Mouse (Mus musculus) heart, adult 9 months (tissue): ENCODE results near the gene Fbxo27.
A peak's percentile ranks its signal among the peaks of the same experiment; 100 is the strongest.

ENCODE experiments used
- DNase-seq, 2 experiments: peaks; one replicate each; pipeline ENCODE4 v3.0.0; 2022; ENCODE audit warnings: low spot score in 2 of 2

Fbxo27 gene

DNA sequence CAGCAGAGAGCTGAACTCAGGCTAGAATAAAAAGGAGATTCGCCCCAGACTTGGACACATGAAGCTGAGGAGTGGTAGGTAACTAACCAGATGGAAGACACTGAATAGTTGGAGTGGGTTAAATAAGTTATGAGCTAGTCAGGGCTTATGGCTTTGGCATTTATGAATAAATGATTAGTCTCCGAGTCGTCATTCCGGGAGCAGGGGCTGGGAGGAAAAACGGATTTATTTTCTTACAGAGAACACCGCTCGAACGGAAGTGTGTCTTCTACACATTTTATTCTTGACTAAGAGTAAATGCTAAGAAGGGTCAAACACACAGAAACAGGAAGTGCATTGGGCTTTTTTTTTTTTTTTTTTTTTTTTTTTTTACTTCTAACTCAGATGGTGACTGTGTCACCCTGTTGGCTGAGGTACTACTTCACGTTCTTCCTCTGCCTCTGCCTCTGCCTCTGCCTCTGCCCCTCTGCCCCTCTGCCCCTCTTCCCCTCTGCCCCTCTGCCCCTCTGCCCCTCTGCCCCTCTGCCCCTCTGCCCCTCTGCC is 10.0 kb downstream of the Fbxo27 start:
- DNase-seq, result no peak

DNA sequence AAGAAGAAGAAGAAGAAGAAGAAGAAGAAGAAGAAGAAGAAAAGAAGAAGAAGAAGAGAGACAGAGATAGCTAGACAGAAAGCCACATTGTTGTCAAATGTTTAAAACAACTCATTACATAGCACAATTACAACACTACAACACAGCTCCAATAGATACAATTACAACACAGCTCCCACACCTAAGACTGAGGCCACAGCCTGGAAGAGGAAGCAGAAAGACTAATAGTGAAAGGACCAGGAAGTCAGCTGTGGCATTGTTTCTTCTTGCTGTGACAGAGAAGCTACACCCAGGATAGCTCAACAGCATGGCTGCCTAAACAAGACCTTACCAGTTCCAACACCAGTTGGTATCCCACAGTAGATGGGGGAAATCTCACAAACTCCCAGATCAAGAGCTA is 16.8 kb downstream of the Fbxo27 start:
- no peak for DNase-seq

DNA sequence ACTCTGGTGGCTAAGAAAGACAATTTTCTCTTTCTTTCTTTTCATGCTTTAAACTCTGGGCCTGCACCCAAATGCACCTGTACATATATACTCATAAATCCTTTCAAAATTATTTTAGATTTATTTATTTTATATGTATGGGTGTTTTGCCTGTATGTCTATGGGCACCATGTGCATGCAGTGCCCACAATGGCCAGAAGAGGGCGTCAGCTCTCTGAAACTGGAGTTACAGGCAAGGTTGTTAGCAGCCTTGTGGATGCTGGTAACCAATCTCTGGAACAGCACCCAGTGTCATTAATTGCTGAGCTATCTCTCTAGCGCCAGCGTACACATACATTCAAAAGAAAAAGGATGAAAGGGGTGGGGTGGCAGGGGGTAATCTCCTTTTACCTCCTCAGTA is 18.3 kb downstream of the Fbxo27 start:
- no peak for DNase-seq

DNA sequence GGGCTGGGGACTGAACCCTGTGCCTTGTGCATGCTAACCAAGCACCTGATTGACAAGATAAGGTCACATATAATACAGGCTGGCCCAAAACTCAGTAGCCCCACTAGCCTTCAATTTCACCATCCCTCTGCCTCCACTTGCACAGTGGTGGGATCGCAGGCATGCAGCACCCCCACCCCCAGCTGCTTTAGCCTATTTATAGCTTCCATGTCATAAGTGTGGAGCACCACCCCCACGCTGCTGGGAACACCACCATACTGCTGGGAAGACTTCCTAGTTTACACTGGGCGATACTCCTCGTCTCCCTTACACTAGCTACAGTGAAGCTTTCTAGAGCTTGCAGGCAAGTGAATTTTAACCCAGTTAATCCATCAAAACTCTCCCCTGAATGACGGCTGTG is 22.0 kb downstream of the Fbxo27 start:
- DNase-seq, result no peak

DNA sequence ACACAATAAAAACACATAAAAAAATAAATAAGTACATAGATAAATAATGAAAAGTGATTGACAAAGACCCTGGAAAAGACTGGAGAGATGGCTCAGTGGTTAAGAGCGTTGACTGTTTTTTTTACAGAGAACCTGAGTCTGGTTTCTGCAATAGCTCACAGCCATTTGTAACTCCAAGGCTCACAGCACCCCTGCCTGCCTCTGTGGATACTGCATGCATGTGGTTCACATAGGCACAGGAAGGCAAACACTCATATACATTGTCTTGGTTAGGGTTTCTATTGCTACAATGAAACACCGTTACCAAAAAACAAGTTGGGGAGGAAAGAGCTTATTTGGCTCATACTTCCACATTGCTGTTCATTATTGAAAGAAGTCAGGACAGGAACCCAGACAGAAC is 22.9 kb downstream of the Fbxo27 start:
- DNase-seq, result no peak

DNA sequence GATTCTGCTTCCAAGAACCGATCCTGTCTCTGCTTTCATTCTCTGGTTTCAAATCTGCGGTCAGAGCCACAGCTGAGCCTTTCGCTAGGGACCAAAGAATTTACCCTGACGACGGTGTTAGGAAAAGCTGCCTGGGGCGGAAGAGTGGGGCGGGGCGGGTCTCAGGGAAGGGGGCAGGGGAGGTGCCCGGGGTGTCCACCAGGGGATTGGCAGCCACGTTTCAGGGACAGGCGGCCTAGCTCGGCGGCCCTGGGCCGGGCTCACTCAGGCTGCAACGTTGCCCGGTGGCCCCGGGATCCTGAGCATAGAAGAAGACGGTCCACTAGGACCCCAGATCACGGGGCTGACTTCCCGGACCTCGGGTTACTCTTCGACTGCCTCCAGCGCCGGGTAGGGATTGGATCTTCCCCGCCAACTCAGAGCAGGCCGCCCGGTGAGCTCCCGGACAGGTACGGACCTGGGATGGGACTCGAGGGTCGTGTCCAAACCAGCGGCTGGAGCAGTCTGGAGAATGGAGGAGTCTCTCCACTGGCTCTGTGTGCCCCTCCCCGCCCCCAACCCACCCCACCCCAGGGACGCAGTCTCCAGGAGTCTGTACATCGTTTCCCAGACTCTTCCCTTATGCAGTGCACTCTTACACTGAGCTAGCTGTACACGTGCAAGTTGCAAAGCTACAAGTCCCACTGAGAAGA is 24.1 kb downstream of the Fbxo27 start, which contains the start of gene Fbxo17:
TSS of gene Fbxo17 (plus strand) at position 215 of the 692 bp plus-strand sequence.
- DNase-seq, result peak; percentile 44 to 46

DNA sequence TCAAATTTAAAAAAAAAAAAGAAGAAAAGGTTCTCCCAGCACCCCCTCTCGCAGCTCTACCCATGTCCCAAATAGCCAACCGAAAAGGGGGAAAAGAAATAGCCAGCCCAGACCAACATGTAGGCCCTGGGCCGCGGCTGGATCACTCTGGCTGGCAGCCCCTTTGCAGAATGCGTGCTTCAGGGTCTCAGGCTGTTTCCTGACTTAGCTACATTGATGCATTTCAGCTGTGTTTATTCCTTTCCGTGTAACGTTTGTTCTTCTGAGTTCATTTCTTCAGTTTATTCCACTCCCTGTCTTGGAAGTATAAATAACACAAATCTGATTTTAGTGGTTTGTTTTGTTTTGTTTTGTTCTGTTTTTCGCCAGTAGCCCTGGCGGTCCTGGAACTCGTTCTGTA is 25.1 kb downstream of the Fbxo27 start:
- no peak for DNase-seq

DNA sequence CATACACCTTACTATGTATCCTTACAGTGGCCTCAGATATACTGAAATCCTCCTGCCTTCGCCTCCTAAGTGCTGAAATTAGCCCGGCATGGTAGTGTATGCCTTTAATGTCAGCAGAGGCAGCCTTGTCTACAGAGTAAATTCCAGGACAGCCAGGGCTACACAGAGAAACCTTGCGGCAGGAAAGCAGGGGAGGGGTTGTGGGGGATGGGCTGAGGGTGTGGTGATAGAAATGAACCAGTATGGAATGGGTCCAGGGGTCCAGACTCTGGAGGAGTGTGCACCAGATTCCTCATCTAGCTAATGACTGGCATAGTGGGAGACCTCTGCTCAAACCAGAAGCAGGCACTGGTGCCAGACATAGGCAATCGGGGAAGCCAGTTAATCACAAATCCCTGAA is 26.5 kb downstream of the Fbxo27 start:
- DNase-seq, result no peak

DNA sequence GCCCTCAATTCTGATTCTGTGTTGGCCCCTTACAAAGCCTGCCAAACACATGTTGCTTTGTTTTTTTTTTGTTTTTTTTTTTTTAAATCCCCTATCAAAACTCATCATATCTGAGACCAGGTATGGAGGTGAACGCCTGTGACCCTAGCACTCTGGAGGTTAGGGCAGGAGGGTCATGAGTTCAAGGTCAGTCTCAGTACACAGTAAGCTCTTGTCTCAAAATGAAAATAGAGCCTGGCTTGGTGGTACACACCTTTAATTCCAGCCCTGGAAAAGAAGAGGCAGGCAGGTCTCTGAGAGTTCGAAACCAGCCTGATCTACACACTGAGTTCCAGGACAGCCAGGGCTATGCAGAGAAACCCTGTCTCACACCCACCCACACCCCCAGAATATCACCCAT is 27.0 kb downstream of the Fbxo27 start:
- no peak for DNase-seq

DNA sequence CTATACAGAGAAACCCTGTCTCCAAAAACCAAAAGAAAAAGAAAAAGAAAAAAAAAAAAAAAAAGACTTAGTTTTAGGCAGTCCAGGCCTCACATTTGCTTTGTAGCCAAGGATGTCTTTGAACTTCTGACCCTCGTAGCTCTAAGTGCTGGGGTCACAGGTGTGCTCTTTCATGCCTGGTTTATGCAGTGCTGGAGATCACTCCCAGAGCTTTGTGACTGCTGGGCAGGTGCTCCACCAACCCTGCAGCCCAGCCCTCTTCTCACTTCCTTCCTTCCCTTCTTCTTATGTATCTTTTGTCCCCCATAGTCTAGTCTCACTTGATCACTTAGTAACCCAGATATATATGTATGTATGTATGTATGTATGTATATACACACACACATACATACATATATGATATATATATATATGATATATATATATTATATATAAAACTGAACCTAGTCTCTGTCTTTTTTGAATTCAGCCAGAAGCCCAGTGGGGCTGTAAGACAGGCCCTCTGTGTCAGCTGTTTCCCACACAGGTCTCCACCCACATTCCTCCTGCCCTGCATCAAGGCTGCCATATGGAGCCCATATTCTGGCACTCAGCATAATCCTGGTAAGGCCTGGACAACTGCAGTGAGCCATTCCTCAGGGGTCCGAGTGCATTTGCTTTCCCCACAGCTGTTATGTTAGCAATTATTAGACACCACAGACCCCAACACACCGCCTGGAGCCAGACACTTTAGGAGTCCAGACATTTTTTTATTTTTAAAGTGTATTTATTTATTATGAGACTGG is 28.3 kb downstream of the Fbxo27 start:
- no peak for DNase-seq

DNA sequence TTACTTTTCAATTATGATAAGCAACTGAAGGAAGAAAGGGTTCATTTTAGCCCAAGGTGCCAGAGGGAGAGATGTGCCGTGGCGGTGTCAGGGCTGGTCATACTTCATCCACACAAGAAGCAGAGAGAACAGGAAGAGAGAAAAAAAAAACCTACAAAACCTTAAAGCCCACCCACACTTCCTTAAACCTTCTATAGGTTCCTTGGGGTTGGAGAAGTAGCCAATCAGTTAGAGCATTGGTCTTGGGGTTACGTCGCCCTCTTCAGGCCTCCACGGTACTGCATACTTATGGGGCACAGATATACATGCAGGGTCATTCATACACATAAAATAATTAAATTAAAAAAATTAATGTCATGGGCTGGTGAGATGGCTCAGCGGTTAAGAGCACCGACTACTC is 29.4 kb downstream of the Fbxo27 start:
- DNase-seq, result no peak

DNA sequence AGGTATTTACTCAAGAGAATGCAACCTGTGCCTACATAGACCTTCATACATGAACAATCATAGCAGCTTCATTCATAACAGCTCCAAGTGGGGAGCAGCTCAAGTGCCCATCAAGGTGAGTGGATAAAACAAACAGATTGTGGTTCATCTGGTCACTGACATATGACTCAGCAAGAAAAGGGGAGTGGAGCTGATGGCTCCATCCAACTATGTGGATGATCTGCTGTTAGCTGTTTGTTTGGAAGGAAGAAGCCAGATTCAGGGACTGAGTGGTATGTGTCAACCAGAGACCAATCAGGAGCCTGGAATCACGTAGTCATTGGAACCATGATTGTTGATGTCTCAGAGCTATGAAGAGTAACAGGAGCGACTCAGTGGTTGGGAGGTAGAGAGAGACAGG is 32.0 kb downstream of the Fbxo27 start:
- no peak for DNase-seq

DNA sequence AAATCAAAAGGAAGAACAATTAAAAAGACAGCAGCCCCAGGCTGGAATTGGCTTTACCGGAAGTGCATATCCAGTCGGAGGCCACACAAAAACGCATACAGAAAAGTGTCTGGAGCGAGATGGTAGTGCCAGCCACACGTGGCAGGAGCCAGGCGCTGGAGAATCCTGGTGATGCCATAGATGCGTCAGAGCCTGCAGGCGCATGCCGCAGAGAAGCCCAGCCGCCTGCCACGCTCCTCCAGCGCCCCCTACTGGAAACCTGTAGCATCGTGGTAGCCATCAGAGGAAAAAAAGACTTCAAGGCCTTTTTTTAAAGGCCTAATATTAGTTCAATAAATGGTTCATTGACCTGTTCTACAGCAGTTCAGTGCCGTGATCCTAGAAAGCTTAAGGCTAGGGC is 34.0 kb downstream of the Fbxo27 start:
- peak in 1 of 2 experiments; percentile 37 for DNase-seq

DNA sequence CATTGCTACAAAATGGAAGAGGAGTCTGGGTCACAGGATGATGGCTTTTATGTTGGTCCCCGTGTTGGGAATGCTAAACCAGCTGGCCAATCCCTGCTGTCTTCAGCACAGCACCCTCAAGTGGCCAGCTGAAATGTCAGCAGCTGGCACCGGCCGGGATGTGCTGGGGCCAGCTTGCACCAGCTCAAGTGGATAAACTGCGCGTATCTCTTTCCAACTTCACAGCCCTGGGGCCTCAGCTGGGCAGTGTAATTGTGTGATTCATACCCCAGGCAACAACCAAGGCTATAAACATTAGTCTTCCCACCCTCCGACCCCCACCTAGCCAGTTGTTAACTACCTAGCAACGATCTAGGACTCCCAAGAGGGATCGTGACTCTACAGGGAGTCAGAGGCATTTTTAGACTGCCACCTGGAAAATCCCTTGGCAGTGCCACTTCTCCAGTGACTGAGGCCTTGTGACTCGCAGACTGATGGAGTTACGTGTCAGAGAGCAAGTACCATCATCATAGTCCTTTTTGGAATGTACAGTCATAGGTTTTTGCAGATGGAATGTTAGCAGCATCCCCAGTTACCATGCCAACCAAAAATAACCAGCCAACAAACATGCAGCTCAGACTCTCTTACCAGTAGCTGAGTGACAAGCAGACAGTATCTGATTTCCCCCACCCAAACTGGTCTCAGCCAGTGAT is 35.1 kb downstream of the Fbxo27 start:
- no peak for DNase-seq

DNA sequence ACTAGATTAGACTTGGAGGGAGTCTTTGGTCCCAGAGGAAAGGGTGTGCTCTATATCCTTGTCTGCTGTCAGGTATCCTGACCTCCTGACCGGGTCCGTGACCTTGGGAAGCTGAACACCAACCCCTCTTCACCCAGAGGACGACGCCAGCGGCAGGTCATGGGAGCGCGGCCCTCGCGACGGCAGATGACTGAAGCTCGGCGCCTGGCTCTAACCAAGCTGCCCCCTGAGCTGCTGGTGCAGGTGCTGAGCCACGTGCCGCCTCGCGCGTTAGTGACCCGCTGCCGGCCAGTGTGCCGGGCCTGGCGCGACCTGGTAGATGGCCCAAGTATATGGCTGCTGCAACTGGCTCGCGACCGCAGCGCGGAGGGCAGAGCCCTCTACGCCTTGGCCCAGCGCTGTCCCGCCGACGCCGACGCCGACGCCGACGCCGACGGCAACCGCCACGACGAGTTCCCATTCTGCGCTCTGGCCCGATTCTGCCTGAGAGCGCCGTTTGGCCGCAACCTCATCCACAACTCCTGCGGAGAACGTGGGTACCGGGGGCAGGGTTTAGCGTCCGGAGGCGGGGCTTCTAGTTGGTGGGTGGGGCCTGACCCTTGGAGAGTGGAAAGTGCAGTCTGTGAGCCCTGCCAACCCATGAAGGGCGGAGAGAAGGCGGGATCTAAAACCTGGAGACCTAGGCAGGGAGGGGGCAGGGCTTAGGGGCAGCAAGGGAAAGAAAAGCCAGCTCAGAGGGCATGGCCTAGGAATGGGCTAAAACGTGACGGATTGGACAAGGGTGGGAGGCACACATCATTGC is 39.9 kb downstream of the Fbxo27 start:
- peak; percentile 34 to 56 for DNase-seq

DNA sequence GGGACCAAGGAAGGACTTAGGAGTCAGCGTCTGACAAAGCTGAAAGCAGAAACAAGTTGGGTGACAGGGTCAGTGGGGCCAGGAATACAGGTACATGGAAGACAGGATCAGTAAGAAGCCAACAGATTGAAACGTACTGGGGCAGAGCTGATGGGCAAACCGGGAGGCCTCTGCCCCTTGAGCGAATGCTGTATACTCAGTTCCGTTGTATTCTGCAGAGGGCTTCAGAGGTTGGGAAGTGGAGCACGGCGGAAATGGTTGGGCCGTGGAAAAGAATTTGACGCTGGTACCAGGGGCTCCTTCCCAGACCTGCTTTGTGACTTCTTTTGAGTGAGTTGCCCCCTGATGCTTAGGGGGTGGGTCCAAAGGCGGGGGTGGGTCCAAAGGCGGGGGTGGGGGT is 40.6 kb downstream of the Fbxo27 start:
- no peak for DNase-seq

DNA sequence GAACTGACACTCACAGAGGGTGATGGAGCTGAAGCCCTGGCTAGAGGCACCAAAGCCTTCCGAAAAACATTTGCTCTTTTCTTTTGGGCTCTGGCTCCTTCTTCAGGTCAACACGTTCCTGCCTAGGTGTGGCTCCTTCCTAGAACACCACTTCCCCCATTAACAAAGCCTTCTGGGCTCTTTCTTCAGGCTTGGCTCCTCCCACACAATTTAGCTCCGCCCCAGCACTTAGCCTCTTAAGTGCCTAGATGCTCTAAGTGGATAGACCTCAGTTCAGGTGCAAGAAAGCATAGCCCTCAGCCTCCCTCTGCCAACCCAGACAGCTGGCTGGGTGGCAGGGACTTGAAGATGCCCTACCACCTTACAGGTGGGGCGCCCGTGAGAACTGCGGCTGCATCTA is 43.1 kb downstream of the Fbxo27 start:
- DNase-seq, result no peak

DNA sequence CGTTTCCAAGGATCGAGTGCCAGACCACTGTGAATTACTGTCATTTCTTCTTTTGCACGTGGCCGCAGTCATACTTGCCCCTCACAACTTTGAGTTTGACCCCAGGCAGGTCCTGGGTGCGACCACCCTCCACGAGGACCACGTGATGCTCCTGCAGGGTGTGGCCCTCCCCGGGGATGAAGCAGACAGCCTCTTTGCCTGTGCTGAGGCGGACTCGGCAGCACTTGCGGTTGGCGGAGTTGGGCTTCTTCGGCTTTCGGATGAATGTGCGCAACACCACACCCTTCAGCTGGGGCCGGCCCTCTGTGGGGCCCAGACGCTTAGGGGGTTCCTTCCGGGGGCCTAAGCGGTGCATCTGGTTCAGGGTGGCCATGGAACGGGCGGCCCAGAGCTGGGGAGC is 47.2 kb downstream of the Fbxo27 start:
- no peak for DNase-seq

DNA sequence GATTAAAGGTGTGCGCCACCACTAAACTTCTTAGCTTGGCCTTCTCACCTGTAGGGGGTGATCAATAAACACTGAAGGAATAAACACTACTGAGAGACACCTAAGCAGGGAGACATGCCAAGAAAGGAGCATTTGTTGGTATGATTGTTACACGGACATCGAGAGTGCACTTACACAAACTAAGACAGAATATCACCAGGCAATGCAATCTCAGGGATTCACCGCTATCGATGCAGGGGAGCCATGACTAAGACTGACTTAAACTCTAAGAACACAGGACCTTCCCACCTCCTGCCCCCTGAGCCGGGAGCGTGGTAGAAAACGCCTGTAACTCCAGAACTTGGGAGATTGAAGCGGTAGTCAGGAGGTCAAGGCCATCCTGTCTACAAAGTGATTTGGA is 48.3 kb downstream of the Fbxo27 start:
- no peak for DNase-seq

DNA sequence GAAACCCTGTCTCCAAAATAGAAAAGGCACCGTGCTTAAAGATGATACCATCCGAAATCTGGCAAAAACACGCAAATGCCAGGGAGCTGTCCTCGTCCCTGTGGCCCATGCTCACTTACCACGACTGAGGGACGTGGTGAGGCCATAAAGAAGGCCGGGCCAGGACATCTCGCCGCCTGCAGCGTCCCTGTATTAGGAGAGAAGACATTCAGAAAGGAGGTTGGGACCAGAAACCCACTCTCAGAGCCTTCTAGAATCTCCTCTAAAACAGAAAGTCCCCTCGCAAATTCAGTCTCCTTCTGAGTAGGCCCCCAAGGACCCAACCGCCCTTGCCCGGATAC is 48.7 kb downstream of the Fbxo27 start:
- DNase-seq, result no peak

DNA sequence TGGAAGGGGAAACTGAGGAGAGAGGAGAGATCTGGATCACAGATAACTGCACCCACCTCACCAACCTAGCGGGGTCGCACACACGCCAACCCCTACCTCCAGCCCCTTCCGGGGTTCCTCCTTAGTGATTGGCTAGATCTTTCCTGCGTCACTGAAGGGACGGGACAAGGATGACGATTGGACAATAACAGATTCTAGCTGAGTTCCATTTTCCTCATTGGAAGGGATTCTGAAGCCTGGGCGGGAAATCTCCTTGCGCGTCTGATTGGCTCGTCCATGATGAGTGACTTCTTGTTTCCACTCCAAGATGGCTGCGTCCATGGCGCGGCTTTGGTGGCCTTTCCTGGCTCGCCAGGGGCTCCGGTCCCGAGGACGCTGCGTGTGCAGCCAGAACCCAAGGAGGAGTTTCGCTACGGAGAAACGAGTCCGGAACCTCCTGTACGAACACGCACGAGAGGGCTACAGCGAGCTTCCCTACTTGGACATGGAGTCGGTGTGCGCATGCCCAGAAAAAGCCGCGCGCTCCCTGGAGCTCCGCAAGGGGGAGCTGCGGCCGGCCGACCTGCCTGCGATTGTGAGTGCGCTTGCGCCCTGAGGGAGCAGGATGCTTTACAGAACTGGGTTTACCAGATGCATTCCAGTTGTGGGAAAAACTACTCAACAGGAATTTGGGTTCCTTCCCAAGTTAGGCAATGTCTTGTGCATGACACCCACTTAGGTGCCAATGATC is 49.2 kb downstream of the Fbxo27 start, which contains the start of the genes Mrps12 and Sars2:
TSS of gene Mrps12 (minus strand) at position 112 of the 730 bp plus-strand sequence.
TSS of gene Sars2 (plus strand) at position 284 of the 730 bp plus-strand sequence.
- peak; percentile 98 to 99 for DNase-seq
